Mouse (Mus musculus) gastrocnemius, postnatal 4 days (tissue): ENCODE data around the gene Scnn1b. TPM values are rescaled to one million over a fixed set of nuclear protein-coding genes. Genes with fewer than 3 reads are reported as not detected.

Experiments
- DNase-seq, 2 experiments: peaks; one replicate each; pipeline ENCODE4 v3.0.0; 2021 to 2022; ENCODE audit warnings: low spot score in 2 of 2, mixed read lengths in 2 of 2
- total RNA-seq, 2 experiments: library from RNA; stranded (reverse); gene quantifications; 2 replicates each; pipeline ENCODE4 v1.2.3; 2021

The Scnn1b gene
- total RNA-seq, 2 experiments from 2014 or later = not detected

DNA sequence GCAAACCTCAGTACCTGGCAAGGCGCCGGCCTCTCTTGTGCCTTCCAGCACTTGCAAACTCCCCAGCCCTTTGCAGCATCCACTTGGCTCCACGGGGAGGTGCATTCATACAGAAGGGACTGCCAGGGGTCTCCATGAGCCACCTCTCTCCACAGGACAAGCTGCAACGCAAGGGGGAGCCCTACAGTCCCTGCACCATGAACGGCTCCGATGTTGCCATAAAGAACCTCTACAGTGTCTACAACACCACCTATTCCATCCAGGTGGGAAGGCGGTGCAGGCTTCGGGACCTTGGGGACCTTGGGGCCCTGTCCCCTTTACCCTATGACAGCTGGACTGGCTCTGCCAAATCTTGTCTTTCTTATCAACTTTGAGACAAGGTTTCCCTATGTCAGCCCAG is 47.4 kb downstream of the Scnn1b start:
- DNase-seq = no peak

DNA sequence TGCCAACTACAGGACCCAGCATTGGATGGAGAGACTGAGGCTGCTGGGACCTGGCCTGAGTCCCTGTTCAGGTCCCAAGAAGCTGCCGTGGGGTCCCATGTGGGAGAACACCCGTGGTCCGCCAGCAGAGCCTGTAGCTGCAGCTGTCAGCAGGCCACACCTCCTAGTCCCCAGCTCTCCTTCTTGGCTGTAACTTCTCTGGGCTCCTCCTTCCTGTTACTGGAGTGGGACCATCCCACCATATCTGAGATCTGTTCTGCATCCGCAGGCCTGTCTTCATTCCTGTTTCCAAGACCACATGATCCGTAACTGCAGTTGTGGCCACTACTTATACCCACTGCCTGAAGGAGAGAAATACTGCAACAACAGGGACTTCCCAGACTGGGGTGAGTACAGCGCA is 49.1 kb downstream of the Scnn1b start:
- no peak for DNase-seq

DNA sequence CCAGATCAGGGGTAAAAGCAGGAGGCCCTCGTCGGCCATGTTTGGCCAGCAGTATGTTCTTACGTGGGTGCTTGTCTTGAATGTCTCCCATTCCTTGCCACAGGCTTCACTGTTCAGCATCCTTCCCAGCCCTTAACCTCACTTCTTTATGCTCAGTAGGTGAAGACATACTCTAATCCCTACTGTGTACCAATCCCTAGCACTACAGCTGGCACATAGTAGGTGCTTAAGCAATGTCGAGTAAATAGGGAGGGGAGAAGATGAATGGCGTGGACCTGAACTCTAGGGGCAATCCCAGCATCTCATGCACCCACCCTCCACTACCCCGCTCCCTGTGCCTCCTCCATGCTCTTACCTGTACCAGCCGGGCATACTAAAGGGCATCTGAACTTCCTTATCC is 59.5 kb downstream of the Scnn1b start:
- no peak for DNase-seq

DNA sequence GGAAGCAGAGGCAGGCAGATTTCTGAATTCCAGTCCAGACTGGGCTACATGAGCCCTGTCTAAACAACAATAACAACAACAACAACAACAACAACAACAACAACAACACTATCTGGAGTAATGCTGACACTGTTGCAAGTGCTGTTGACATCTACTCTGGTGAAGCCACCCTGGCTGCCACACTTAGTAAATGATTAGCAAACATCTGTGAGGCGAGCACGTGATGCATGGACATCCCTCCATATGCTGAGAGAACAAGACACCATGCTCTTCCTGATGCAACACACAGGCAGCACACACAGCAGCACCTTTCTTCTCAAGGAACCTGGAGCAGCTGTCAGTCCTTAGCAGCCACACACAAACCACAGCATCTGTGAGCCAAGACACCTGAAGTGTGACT is 63.0 kb downstream of the Scnn1b start:
- DNase-seq = no peak

DNA sequence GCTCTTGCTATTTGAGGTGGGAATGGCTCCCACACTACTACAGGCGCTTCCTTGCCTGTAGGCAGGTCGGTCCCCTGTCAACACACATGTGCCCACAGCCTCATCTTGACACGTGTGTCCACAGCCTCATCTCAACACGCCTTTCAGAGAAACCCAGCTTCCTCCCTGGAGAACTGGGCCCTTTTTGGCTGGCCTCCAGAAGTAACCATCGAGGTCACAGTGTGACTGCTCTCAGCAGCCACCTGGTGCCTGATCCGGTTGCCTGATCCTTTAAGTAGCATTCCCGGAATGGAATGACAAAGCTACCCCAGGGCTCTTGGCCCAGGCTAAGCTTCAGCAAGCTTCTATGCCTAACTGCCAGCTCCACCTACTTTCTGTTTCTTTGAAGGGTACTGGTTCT is 66.4 kb downstream of the Scnn1b start:
- no peak for DNase-seq

DNA sequence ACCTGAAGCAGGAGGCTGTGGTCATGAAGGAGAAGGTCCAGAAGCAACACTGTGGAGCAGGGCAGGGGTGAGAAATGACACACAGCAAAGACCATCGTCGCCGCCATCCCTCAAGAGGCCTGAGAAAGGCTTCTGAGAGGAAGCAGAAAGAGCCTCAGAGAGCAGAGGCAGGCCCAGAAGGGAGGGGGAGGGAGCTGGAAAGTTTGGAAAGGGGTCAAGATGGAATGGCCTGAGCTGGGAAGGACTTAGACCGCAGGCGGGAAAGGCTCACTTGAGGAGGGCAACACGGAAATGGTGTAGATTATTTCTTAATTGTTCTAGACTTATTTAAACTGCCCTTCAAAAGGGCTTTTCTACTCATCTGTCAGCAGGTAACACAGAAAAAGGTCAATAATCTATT is 68.8 kb downstream of the Scnn1b start:
- no peak for DNase-seq

DNA sequence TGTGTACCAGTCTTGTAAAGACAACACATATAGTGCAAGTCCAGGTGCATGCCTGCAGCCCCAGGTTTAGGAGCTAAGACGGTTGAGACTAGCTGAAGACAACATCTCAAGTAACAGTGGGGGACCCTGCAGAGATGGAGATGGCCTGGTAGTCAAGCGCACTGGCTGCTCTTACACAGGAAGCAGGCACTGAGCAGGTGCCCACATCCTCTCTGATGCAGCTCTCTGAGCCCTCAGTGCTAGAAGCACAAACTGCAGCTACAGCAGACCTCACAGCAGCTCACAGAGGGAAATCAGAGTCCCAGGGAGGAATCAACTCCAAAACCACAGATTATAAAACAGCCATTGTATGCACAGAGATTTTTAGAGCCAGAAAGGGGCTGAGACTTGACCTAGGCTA is 69.5 kb downstream of the Scnn1b start:
- no peak for DNase-seq

DNA sequence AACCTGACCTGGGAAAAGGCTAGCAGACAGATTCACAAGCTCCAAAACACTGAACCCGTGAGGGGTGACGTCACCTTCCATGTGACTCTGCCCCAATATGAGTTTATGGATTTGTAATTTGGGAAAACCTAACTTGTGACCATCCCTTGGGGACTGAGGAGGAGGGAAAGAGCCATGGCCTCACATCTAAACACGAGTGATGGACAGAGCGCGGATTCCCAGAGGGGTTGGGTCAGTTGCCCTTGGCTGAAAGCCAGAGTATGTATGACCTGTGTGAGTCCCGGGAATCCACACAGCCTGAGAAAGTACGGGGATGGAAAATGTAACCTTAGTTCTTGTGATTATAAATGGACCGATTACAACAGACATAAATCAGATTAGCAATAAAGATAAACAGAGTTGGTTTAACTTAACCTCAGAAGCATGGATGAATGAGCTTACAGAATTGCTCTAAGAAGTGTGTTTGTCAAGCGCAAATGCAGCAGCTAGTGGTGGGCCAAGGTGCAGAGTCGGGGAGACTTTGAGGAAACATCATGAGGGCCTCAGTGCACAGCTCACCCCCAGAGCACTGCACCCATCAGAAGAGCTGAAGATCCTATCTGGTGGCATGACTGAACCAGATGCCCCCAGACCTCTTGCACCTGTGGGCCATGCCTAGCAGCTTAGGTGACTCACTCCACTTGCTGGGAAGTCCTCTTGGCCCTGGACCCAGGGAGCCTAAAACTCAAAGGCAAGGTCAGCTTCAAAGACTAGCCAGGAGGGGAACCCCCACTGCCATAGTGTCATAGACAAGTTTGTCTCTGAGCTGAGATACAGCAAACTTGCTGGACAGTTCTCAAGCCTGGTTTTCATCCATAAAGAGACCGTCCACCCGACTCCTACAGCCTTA is 71.3 kb downstream of the Scnn1b start:
- DNase-seq = no peak

DNA sequence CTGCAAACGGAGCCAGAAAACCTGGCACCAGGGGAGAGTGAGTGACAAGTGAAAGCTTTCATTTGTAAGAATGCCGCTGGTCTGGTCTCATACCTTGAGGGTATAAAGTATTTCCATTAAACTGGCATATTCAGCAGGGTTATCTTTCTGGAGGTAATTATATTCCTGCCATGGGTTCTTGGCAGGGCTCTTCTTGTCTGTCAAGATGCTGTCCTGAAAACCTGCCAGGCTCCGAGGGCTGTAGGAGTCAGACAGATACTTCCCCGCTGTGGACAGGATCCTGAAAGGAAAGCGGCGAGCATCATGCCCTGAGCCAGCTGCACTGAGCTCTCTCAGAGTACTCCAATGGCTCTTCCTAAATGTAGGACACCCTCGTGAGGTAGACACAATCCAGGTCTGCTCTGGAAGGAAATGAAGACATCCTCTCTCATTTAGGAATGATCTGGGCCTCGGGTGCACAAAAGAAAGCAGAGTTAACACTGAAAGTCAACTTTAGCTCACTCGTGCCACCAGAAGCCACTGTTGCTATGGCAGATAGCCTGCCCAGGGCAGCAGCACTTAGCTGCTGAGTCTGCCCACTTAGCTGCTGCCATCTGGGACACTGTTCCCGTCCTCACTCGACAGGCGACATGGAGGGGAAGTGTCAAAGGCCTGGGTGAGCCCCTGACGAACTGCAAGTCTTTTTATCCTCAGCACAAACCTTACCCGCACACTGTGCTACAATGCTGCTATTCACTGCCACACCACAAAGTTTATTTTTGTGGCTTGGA is 72.2 kb downstream of the Scnn1b start:
- DNase-seq = no peak

DNA sequence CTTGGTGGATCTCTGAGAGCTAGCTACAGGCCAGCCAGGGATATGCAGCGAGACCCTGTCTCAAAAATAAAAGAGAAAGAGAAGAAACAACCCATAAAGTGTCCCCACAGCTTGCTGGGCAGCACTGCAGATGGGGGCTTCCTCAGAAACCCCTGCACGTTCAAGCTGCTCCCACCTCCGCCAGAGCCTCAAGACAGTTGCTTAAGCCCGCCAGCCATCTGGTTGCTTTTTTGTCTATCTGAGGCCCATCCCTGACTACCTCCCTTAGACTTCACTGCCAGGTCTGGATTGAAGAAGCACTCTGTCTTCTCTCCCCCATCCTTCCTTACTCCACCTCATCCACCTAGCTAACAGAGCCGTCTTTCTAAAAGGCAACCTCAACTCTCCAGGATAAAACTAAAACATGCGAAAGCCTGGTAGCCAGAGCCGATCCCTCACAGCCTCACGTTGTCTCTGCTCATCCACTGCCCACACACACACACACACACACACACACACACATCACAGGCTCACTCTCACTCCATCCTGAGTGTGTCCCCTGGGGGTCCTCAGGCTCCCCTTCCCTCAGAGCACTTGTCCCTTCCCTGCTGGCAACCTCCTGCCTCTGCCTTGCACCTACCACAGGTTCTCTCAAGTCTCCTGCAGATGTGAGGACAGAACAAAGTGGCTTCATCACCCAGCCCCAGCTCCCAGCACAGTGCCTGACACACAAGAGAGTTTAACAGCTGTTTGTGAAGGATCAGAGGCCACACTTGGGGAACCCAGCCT is 73.5 kb downstream of the Scnn1b start:
- no peak for DNase-seq

DNA sequence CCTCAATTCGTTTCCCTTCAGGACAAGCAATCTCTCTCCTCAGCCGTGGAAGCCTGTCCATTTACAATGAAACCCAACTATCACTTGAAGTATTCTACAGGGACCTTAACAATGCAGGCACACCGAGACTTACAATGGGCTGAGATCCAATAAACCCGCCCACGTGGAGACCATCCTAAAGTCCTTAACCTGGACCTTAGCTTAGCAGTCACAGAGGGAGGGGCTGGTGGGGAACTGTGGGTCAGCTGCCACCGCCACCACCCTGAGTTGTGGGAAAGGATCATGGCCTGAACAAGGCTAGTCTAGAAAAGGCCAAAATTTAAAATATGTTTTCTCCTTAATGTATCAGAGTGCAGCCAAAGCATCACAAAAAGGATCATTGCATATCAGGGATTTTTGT is 74.4 kb downstream of the Scnn1b start:
- DNase-seq = no peak

DNA sequence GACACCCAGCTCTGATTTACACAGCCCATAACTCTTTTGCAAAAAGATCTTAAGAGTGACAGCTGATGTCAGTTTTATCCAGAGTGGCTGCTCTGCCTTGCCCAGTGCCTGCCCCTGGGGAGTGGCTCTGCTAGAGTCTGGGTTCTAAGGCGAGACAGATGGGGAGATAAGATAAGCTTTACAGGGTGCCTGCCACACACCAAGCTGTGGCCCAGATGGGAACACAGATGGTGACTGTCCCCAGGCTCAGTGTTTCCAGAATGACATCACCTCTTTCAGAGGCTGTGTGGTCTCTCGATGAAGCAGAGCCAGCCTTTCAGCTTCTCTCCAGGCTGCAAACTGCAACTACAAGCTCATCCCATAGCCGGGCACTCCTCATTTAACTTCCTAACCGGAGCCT is 74.9 kb downstream of the Scnn1b start:
- no peak for DNase-seq

DNA sequence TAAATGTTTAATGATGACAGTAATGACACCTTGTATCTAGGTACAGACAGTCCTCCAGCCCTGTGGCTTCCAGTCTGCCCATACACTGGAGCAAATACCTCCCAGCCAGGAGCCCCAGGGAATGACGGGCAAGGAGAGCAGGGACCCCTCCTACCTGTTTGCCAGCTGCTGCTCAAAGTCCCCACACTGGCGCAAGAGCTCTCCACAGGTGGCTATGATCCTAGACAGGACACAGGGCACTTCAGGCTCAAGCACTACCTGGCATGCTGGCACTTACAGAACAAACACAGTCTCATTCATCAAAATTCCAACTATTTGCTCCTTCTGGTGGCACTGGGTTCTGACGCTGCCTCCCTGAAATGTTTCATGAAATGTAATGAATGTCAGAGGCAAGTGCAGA is 76.2 kb downstream of the Scnn1b start:
- DNase-seq = no peak

DNA sequence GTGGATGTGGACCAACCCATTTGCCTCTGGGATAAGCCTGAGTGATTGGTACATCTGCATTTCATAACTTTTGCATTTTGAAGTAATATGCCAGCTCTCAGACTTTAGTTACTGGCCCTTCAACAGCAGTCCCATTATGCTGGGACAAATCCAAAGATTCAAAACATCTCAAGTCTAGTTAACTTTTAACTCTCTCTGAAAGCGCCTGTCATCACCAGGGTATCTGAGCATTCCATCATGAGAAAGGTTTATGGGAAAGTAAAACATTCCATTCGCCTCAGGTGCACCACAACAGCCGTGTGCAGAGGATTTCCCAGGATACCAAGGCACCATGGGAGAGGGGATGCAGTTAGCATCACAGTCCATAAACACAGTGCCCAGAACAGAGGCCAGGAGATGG is 76.8 kb downstream of the Scnn1b start:
- no peak for DNase-seq

DNA sequence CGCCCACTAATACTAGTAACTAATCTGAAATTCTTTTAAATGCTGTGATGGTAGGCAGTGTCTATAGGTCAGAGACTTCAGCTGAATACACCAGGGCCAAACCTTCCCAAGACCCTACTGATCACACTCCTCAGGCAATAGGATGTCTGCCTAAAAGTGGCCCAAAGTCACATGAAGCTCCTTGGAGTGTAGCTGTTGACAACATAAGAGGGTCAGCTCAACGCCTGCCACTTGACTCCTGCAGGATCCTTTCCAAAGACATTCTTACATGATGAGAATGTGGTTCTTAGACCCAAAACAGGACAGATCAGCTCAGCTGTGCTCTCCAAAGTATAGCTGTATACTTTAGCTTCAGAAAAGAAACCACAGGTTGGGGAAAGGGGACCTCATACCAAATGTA is 77.5 kb downstream of the Scnn1b start:
- no peak for DNase-seq

DNA sequence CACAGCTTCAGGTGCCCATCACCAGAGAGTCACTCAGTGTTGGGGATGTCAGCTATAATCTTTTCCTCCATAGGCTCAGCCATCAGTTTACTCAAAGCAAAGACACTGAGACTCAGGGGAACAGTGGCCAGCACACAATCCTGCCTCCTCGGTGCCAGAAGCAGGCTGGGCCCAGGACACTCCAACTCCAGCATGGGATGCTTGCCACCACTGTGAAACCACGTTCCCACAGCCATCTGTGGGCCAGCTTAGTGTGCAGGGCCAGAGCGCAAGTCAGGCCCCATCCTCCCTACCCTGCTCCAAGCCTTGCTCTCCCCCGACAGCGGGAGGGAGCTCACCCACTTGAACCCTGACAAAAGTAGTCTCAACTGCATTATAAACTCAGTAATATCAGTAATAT is 81.4 kb downstream of the Scnn1b start:
- no peak for DNase-seq

DNA sequence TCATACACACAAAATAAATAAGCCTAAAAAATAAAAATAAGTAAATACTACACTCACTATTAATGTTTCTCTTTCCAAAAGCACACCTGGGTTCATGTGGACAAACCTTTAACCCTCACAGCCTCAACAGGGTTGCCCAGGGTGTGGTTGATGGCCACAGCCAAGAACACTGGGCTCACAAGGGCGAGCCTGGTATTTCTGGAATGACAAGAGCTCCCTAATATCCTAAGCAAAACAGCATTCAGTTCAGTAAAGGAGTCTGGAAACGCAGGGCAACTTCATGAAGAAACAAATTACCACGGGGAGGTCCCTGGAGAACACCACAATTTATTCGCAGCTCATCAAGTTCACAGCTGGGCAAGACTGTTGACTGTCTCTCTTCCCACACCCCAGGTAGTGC is 82.7 kb downstream of the Scnn1b start:
- no peak for DNase-seq

DNA sequence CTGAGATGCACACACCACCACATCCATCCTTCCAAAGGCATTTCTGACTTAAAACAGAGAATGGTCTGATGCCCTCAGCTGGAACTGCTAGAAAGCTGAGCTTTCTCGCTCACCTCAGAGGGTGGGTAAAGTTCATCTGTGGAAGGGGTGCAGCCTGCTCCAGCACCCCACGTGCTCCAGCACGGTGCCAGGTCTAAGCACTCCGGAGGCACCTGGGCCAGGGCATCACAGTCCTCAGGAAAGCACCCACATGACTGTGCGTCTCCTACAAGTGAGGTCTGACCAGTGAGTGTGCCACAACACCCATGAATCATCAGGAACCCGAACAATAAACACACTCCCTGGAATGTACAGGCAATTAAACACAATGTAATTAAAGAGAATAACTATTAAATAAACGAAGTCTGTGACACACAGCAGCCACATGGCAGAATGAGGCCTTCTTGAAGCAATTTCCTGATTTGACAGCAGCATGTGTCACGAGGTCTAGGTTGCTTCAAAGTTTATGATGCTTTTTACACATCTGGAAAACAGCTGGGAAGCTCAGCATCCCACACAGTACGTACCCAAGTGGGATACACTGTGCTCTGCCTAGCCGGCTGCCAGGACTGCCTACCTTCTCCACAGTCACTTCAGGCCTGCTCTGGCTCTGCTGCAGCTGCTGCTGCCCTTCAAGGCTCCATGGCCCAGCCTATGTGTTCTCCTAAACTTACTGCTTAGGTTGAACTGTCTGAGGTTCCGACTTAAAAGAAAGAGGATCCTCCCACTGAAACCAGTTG is 90.2 kb downstream of the Scnn1b start:
- DNase-seq = no peak

DNA sequence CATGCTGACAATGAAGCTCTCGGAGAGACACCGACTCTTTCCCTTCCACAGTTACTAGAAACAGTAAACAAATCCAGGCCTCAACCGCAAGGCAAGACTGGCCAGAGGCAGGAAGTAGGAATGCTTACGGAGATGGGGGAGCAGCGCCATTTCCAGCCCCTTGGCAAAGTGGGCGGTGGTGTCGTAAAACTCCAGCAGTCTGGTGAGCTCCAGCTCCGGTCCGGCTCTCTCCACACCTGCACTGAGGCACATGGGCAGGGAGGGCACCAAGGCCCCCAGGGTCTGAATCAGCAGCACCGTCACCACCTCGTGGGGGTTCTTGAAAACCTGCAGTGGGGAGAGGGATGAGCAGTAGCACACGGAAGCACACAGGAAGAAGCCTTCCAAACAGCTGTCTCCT is 91.0 kb downstream of the Scnn1b start:
- DNase-seq = no peak

DNA sequence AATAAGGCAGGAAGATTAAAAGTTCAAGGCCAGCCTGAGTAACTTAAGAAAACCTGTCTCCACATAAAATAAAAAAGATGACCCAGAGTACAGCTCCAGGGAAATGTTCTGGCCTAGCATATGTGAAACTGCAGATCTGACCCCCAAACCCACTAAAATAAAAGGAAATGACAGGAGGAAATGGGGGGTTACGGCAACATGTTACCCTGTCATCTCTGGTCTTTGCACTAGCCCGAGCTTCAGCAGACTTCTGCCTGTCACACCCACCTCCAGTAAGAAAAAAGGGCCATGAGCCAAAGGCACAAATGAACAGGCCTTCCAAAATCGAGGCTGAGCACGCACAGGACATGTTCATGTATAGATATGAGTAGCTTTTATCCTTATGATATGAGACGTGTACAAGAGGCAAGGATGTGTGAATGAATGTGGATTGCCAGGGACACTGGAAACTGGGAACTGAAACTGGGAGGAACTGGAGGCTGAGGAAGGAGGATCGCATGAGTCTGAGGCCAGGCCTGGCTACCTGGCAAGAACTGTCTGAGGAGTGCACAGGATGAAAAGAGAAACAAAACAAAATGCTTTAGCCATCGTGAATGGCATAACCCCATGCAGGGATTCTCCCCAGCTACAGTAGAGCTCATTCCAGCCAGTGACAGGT is 97.2 kb downstream of the Scnn1b start:
- DNase-seq = no peak

DNA sequence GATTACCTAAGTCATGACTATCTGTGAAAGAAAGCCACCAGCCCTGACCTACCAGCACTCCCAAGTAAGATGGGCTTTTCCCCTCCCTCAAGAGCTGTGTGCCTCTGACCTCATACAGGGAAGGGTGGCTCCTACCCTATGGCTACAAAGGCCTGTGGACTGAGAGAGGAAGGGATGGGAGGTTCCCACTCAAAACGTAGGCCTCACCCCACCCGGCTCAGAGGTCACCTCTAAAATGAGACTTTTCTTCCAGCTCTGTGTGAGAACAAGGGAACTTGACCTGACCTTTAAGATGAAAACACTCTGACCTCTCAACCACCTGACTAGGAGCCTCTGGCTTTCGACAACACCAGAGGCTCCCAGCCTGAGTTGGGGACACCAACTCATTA is 97.7 kb downstream of the Scnn1b start:
- DNase-seq = no peak
